Mouse (Mus musculus): ENCODE measurements around the gene Rnf223. TPM values are rescaled to one million over a fixed set of nuclear protein-coding genes. Genes with fewer than 3 reads are reported as not detected.

Rnf223 gene
- polyA plus RNA-seq, 1 experiment, result 0.85 TPM

GRCm38 (mm10) chr4:156177630-156178029 is 47.3 kb downstream of the Rnf223 start:
- TF ChIP-seq CTCF (IDR thresholded peaks at IDR 0.05; ENCODE audit: control insufficient read depth, insufficient read depth, low read length) (no peak), POLR2A (IDR thresholded peaks at IDR 0.05; ENCODE audit: borderline replicate concordance, control insufficient read depth, low read depth, low read length) (no peak)
- H3K4me1 ChIP-seq (ENCODE audit: control insufficient read depth, insufficient read depth, low read length), result no peaks in the 10 kb centered on the region
- 89% methylated on average over 9 of the region's 9 CpGs for WGBS
- no peak overlapping the region for H3K27ac ChIP-seq (ENCODE audit: control insufficient read depth, insufficient read depth, low read depth, low read length, poor library complexity)
- no peak overlapping the region for H3K4me3 ChIP-seq (replicated peaks; ENCODE audit: control insufficient read depth, low read depth, low read length)

Other genes starting within 250 kb of the Rnf223 start
- gene Pusl1, start 238.7 kb upstream of the Rnf223 start, polyA plus RNA-seq (2011; ENCODE audit: insufficient read depth, insufficient read length, low replicate concordance, missing spikeins), result 5.2 and 18.4 TPM in 2 replicates
- gene Acap3, start 238.7 kb upstream of the Rnf223 start, polyA plus RNA-seq (2011; ENCODE audit: insufficient read depth, insufficient read length, low replicate concordance, missing spikeins), result 15.1 and 30.6 TPM in 2 replicates
- gene Ube2j2, start 186.7 kb upstream of the Rnf223 start, polyA plus RNA-seq (2011; ENCODE audit: insufficient read depth, insufficient read length, low replicate concordance, missing spikeins), result 63.5 and 71.8 TPM in 2 replicates
- 53.0 and 132 TPM in 2 replicates for gene C1qtnf12, start 168.2 kb upstream of the Rnf223 start, polyA plus RNA-seq (2011; ENCODE audit: insufficient read depth, insufficient read length, low replicate concordance, missing spikeins)
- gene B3galt6, start 137.9 kb upstream of the Rnf223 start, polyA plus RNA-seq (2011; ENCODE audit: insufficient read depth, insufficient read length, low replicate concordance, missing spikeins), result 1.8 and 2.0 TPM in 2 replicates
- gene Sdf4, start 137.6 kb upstream of the Rnf223 start, polyA plus RNA-seq (2011; ENCODE audit: insufficient read depth, insufficient read length, low replicate concordance, missing spikeins), result 60.1 and 111 TPM in 2 replicates
- gene Tnfrsf4, start 116.7 kb upstream of the Rnf223 start, polyA plus RNA-seq (2011; ENCODE audit: insufficient read depth, insufficient read length, low replicate concordance, missing spikeins), result 6.4 and 12.4 TPM in 2 replicates
- gene Tnfrsf18, start 104.3 kb upstream of the Rnf223 start, polyA plus RNA-seq (2011; ENCODE audit: insufficient read depth, insufficient read length, low replicate concordance, missing spikeins), result 7.9 and 8.0 TPM in 2 replicates
- not detected in 2 replicates for gene Ttll10, start 71.1 kb upstream of the Rnf223 start, polyA plus RNA-seq (2011; ENCODE audit: insufficient read depth, insufficient read length, low replicate concordance, missing spikeins)
- 18.8 and 30.8 TPM in 2 replicates for gene 9430015G10Rik, start 20.5 kb upstream of the Rnf223 start, polyA plus RNA-seq (2011; ENCODE audit: insufficient read depth, insufficient read length, low replicate concordance, missing spikeins)
- gene Agrn, start 67.0 kb downstream of the Rnf223 start, polyA plus RNA-seq (2011; ENCODE audit: insufficient read depth, insufficient read length, low replicate concordance, missing spikeins), result 21.5 and 37.5 TPM in 2 replicates
- gene Isg15, start 70.3 kb downstream of the Rnf223 start, polyA plus RNA-seq (2011; ENCODE audit: insufficient read depth, insufficient read length, low replicate concordance, missing spikeins), result 134 and 235 TPM in 2 replicates
- gene AW011738, start 72.8 kb downstream of the Rnf223 start, polyA plus RNA-seq (2011; ENCODE audit: insufficient read depth, insufficient read length, low replicate concordance, missing spikeins), result 8.2 and 9.5 TPM in 2 replicates
- gene Perm1, start 85.4 kb downstream of the Rnf223 start, polyA plus RNA-seq (2011; ENCODE audit: insufficient read depth, insufficient read length, low replicate concordance, missing spikeins), result 0.99 and 1.8 TPM in 2 replicates
- gene Plekhn1, start 104.3 kb downstream of the Rnf223 start, polyA plus RNA-seq (2011; ENCODE audit: insufficient read depth, insufficient read length, low replicate concordance, missing spikeins), result 15.7 and 42.5 TPM in 2 replicates
- 42.7 and 68.9 TPM in 2 replicates for gene Noc2l, start 105.5 kb downstream of the Rnf223 start, polyA plus RNA-seq (2011; ENCODE audit: insufficient read depth, insufficient read length, low replicate concordance, missing spikeins)
- 56.6 and 90.7 TPM in 2 replicates for gene Samd11, start 125.1 kb downstream of the Rnf223 start, polyA plus RNA-seq (2011; ENCODE audit: insufficient read depth, insufficient read length, low replicate concordance, missing spikeins)
- gene Vmn2r-ps159, start 200.6 kb downstream of the Rnf223 start, polyA plus RNA-seq (2011; ENCODE audit: insufficient read depth, insufficient read length, low replicate concordance, missing spikeins), result not detected in 2 replicates